Mouse (Mus musculus) embryo, embryonic 10 days (tissue): ENCODE results near the gene Acox1.

Experiments used
- DNase-seq: peaks from one replicate; pipeline ENCODE4 v3.0.0-alpha.2; 2015; ENCODE audit warnings: low spot score

Acox1 gene

DNA sequence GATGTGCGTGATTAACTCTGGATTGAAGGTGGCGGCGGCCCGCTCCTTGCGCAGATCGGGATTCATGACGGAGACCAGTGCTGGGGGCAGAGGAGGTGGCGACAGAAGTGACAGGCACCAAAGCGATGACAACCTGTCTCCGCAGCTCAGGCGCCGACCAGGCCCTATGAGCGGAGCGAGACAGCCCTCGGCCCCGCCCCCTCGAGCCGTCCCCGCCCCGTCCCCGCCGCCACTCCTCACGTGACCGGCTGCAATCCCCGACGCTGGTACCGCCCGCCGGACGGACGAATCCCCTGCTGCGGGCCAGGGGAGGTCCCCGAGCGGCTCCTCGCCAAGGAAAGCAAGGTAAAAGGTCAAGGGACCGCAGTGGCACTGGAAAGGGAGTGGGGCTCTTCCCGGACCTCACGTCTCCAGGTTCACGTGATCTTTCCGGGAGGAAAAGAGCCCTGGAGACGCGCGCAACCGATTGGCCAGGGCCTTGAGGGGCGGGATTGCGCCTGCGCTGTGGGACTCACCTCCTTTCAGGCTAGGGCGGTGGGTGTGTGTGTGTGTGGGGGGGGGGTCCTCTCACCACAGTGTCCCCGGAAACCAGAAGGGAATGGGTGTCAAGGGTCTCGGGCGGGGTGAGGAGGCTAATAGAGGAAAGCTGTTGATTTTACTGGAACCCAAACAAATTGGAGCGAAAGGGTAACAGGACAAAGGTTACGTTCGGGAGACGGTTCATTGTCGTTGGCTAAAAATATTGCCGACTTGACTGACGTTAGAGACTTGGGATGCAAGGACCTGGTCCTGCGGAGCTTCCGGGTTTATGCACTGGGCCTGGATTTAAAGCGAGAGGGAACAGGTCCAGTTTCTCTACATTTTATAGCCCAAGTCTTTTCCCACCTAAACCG lies at the start of gene Acox1, which contains the start of gene Ten1:
TSS of gene Acox1 (minus strand) at position 407 of the 893 bp plus-strand sequence.
TSS of gene Ten1 (plus strand) at position 217 of the 893 bp plus-strand sequence.
- peak; percentile 97 for DNase-seq

DNA sequence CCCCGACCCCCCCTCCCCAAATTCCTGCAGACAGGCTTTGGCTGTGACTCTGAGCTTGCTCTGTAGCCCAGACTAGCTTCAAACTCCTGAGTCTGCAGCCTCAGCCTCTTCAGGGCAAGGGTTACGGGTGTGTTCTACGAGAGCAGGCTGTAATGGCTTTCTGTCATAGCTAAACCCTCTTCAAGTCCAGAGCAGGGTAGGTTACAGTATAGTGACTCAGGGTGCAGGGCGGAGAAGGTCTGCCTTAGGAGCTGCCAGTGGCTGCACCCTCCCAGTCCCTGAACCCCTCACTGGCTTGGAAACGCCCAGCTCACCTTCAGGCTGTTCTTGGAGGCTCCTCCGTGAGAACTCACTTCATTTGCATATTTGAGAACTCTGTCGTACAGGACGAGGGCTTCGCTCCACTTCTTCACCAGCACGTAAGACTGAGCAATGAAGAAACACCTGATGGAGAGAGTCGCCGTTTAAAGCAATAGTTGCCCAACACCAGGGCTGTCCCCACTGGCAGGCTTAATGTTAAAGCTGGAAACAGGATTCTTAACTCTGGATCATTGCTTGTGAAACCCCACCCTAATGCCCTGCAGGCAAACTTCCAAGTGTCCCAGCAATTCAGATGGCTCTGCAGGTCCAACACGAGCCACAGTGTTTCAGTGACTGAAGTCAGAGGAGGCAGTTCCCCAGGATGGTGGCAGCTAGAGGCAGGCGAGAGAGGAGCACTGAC lies 48.8 kb upstream of the Acox1 start:
- no peak for DNase-seq

DNA sequence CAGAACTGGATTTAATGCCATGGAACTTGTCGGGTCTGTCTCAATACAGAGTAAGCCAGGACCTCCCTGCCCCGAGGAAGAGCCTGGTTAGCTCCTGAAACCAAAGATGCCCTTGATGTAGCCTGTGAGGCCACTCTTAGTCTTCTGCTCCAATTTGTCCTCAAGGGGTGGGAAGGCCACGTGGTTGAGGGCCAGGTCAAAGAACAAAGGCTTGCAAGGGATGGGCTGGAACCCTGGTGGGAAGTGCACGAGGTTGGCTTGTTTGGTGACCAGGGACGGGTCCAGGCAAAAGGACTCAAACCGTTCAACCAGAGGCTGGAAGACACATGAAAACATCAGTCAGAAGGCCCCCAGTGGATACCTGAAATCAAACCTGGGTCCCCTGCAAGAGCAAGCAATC lies 46.8 kb upstream of the Acox1 start:
- no peak for DNase-seq

DNA sequence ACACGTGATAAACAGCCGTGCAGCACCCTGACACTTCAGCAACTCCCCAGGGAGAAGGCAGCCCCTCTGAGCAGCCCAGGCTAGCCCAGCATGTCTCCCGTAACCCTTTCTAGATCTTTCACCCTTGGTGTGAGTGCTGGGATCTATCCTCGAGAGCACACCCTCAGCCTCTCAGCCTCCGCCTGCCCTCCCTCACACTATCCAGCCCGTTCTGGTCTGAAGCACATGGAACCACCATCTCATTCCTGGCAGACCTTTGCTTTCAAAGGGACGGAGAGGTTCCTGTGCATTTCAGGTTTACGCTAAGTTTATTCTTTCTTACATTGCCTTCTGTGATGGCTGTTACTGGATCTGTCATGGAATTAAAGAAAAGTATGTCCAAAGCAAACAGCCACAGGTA lies 45.7 kb upstream of the Acox1 start:
- DNase-seq, result no peak

DNA sequence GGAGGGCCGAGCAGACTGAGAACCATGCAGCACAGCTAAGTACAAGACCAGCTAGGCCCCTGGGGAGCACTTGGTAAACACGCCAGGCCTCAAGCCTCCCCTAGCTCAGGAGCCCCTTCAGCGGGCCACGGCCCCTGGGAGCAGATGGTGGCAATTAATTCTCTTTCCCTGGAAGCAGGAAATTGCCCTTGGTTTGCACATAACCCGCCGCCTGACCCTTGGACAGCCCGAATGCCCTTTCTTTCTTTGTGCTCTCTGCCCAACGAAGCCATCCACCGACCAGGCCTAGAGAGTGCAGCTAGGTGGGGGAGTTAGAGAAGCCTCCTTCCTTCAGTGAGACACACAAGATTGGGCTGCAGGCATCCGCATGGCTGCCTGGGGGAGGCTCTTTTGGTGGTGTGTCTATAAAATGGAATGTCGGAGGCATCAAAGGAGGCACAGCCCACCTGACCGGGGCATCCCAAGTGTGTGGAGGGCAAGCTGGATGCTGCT lies 42.9 kb upstream of the Acox1 start:
- DNase-seq, result peak; percentile 80

DNA sequence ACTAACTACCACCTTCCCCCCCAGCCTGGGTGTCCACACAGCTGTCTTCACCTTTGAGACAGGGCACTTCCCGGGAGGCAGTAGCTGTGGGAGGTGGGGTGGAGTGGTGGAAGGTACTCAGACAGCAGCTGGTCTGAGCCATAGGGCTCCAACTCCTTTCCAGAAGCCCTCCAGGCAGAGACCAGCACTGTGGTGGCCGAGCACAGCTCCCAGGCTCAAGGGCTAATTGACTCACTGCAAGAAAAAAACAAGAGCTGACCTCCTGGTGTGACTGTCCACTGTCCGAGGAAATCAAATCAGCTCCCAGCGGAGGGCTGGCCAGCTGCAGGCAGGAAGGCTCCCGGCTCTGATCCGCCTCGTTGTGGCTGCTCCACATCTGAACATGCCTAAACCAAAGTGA lies 41.0 kb upstream of the Acox1 start:
- DNase-seq, result peak; percentile 58

DNA sequence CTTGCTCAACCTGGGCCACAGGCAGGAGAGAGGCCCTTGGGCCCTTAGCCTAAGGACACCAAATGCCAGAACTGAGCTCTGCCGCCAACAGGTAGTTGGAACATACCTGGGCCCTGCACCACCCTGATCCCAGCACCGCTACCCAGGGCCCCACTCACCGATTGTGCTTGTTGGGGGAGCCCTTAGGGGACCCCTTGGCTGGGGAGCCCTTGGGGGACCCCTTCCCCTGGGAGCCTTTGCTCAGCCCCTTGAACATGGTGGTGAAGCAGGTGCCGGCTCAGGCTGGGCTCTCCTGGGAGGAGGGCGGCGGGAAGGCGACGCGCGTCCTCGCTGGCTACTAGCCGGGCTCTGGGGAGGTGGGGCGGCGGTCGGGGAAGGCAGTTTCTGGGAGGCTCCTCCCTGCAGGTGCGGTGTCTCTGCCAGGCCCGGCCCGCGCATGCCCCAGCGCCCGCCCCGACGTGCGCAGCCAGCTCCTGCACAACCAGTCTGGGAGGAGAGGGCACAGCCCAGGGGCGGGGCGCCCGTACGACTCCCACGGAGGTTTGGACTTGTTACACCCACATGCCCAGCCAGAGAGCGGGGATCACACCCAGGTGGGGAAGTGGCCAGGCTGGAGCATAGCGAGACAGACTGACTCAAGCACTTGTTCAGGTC lies 39.0 kb upstream of the Acox1 start, which contains the start of gene Evpl:
TSS of gene Evpl (minus strand) at position 336 of the 654 bp plus-strand sequence.
- no peak for DNase-seq

DNA sequence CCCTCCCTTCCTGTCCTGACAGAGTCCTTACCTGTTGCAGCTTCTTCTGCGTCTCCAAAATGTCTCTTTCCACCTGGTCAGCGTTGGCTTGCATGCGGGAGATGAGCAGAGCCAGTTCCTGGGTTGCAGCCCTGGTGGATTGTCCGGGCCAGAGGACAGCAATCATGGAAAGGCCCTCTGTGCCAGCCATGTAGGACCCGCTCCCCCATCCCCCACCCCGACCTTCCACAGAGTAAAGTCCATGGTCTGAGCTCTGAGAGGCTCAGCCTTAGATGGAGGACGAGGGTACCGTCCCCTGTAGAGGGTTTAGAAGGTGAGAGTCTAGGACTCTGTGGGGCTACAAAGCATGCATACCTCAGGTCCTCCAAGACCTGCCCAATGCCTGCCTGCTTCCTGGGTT lies 36.1 kb upstream of the Acox1 start:
- no peak for DNase-seq

DNA sequence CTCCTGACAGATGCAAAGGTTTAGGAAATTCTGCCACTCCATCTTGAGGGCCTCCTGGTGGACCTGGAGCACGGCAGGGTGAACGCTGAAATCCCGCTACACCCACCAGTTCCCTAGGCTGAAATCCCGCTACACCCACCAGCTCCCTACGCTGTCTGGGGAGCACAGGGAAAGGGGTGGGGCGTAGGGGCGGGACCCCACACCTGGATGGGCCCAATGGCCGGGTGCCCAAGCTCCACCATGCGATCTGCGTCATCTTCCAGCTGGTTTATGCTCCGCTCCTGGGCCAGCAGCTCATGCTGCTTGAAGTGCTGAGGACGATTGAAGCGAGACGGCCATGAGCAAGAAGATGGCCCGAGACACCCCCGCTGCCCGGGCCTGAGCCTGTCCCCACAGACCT lies 33.6 kb upstream of the Acox1 start:
- no peak for DNase-seq

DNA sequence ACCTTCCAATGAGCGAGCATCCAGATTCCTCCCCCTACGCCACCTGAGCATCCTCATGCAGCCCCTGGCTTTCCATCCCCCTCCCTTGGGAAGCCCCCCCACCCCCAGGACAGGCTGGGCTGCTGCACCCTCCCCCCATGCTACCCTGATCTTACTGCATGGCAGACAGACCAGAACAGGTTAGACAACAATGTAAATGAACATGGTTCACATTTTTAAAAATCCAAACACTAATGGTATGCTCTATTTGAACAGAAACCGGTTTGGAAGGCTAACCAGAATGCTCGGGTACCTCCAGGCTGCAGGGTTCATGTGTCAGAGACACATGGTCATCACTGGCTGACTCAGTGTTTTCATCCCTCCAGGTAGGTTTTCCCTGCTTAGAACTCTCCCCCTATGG lies 29.9 kb upstream of the Acox1 start:
- DNase-seq, result no peak

DNA sequence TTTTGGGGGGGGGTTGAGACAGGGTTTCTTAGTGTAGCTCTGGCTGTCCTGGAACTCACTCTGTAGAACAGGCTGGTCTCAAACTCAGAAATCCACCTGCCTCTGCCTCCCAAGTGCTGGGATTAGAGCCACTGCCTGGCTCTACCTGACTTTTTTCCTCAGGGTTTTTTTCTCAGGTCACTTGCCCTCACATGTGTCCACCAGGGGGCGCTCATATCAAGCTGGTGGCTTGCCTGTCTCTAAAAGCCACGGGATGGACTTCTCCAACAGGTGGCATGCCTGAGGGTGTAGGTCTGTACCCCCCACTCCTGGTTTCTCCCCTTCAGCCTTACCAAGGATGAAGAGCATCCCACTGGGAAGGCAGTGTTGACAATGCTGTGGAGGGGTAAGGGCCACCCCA lies 27.6 kb upstream of the Acox1 start:
- peak; percentile 83 for DNase-seq

DNA sequence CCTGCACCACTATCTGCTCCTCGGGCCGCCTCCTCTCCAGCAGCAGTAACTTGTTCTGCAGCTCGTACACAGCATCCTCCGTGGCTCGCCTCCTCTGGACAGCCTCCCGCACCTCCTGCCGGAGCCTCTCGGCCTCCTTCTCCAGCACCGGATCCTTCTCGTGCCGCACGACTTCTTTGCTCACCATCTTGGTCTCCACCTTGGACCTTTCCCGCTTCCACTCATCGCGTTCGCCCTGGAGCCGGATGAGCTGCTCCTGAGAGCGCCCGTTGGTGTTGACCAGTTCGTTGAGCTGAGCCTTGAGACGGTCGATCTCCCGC lies 23.9 kb upstream of the Acox1 start:
- DNase-seq, result no peak

DNA sequence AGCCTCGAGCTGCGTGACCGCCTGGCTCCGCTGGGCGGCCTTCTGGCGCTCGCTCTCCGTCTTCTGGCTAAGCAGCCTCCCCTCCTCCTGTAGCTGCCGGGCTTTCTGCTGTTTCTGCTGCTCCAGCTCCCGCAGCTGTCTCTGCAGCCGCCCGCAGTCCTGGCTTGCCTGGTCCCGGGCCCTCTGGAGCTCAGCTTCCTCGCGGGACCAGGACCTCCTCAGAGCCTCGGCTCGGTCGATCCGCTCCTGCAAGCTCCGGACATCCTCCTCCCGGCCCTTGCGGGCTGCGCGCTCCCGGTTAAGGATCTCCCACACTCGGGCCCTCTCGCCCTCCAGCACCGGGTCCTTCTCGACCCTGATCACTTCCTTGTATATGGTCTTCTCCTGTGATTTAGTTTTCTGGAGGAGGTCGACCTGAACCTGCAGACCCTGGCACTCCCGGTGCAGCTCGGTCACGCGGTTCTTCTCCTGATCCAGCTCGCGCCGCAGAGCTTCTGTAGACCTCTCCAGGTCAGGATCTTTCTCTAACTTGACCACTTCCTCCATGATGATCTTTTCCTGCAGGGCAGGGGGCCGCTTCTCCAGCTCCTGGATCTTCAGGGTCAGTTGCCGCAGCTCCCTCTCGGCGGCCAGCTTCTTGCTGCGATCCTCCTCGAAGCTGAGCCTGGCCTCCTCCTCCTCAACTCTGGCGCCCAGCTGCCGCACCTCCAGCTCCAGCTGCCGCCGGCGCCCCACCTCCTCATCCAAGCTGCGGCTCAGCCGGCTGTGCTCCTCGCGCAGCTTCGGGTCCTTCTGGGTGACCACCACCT lies 23.3 kb upstream of the Acox1 start:
- peak; percentile 67 for DNase-seq

DNA sequence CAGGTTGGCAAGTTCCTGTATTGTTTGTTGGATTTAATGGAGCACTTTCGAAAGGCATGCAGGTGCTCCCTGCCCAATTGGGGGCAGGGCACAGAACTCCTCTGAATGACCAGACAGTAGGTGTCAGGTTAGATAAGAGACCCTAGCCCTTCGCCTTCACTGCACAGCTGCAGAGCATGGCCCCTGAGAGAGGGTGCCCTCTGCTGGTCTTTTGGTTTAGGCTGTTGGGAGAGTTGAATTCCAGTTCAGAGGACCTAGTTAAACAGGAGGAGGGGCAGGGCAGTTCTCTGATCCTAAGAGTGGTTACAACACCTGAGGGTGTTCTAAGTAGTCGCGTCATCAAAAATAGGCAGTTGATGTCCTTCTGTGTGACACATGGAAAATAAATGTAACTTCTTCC lies 21.0 kb upstream of the Acox1 start:
- DNase-seq, result peak; percentile 76

DNA sequence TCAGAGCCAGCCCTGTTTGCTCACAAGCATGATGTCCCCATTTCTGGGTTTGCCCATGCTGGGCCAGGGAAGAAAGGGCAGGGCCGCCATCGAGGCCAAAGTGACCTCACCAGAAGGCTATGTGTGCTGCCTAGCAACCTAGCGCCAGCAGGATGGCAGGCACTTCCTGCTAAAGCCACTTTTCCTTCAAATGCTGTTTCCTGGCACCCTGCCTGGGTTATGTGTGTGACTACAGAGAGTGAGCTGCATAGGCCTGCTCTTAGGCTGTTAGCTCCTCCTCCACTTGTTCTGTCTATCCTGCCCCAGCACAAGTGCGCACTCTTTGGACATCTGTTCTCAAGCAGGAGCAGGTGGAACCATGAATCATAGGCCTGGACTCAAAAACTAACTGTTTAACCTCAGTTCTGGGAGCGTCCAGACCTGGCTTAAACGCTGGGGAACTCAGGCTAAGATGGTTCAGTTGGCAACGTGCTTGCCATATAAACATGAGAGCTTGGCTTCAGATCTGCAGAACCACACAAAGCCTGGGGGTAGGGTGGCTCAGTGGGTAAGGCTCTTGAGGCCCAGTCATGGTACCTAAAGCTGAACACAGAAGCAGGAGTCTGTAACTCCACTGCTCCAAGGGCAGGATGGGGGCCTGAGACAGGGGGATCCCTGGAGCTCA lies 20.0 kb upstream of the Acox1 start:
- DNase-seq, result peak; percentile 62

DNA sequence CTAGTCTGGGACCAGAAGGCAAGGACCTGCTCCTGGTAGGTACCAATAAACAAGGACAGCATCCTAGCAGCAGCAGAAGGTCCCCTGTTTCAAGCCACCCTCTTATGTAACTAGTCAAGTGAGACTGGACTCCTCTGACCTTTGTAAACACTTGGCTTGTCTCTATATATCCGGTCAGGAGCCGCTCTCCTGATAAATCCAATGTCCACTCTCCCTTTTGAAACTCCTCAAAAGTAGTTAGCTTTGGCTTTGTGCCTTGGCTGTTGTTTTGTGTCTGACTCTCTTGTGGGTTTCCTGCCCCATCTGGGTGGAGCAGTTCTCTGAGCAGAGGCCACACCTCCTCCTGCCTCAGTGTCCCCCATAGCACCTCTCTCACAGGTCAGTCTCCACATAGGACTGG lies 19.4 kb upstream of the Acox1 start:
- no peak for DNase-seq

DNA sequence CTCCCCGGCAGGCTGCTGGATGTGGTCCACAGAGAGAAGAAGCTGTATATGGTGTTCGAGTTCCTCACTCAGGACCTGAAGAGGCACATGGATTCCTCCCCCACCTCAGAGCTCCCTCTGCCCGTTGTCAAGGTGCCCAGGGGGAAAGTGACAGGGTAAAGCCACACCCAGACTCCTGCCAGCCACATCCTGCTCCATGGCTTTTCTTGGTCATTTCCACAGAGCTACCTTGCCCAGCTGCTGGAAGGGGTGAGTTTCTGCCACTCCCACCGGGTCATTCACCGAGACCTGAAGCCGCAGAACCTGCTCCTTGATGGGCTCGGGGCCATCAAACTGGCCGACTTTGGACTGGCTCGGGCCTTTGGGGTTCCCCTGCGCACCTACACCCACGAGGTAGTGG lies 17.7 kb upstream of the Acox1 start:
- DNase-seq, result no peak

DNA sequence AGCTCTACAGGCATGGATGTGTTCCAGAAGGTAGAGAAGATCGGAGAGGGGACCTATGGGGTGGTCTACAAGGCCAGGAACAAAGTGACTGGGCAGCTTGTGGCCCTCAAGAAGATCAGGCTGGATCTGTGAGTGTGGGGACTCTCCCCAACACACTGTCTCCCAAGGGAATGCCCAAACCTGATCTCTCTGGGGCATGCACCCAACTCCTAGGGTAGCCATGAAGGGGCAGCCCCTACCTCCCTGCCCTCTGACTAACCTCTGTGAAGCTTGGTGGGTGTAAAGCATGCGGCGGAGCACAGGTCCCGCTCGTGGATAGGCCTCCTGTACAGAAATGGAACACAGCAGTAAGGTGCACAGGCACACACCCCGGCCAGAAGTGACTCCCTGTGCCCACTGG lies 17.1 kb upstream of the Acox1 start:
- no peak for DNase-seq

DNA sequence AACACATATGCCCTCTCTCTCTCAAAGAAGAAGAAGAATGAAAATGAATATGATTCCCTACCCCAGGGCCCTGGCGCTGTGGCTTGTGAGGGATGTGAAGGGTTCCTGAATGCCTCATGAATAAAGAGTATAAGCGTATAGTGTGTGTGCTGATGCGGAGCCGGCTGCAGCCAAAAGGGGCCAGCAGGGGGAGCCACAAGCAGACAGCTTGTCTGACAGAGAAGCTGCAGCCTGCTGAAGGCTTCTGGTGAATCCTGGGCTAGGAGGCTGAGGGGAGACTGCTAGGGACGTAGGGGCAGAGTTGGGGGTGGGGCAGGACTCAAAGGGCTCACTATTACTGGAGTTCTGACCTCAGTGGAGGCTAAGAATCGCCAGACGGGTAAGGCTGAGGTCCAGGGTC lies 16.3 kb upstream of the Acox1 start:
- no peak for DNase-seq

DNA sequence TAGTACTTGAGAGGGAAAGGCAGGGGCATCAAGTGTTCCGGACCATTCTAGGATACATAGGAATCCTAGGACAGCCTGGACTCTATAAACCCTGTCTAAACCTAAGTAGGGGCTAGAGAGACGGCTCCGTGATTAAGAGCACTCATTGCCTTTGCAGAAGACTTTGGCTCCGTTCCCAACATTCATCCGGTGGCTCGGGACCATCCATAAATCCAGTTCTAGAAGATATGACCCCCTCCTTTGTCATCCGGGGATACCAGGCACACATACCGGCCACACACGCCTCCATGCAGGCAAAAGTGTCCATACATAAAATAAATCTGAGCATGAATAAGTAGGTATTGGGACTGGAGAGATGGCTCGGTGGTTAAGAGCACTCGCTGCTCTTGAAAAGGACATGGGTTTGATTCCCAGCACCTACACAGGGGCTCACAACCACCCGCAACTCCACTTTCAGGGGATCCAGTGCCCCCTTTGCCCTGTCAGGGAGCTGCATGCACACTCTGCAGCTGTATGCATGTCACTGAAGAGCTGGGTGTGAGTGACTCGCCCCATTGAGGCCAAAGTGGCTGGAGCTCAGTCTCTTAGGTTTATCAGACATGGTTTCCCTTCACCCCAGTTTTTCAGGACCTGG lies 15.1 kb upstream of the Acox1 start:
- no peak for DNase-seq

DNA sequence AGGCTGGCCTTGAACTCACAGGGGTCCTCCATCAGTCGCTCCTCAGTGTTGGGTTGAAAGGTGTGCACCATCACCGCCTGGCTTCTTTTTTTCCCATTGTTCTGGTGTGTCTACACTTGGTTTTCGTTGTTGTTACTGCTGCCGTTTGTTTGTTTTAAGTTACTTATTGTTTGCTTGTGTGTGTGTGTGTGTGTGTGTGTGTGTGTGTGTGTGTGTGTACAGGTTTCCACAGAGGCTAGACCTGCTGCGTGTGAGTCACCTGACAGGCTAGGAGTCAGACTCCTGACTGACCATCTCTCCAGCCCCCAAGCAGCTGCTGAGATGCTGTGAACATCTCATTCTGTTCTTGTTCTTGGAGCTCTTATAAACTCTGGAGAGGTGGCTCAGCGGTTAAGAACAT lies 14.0 kb upstream of the Acox1 start:
- no peak for DNase-seq
